Mouse (Mus musculus): ENCODE results near the gene Paqr9. TPM values are rescaled to one million over a fixed set of nuclear protein-coding genes. Genes with fewer than 3 reads are reported as not detected.

The Paqr9 gene
- polyA plus RNA-seq, 1 experiment = 0.30 TPM

- Histone ChIP-seq H3K27ac (ENCODE audit: insufficient read depth, low read length) (no peak overlapping the region), H3K4me1 (ENCODE audit: control insufficient read depth, insufficient read depth, low read length) (no peaks in the 10 kb centered on the region), H3K4me3 (ENCODE audit: low read depth, low read length) (no peak overlapping the region), H3K9ac (ENCODE audit: low read depth, poor library complexity, severe bottlenecking) (no peak overlapping the region), H3K27me3 (ENCODE audit: control insufficient read depth, insufficient read depth, low read length, poor library complexity, severe bottlenecking) (no peaks in the 10 kb centered on the region; the same call in 1 of the 2 replicates), H3K36me3 (ENCODE audit: control insufficient read depth, insufficient read depth, low read length, poor library complexity, severe bottlenecking) (no peaks in the 10 kb centered on the region), H3K9me3 (replicated peaks; ENCODE audit: control insufficient read depth, insufficient read depth, low read length, poor library complexity, severe bottlenecking) (no peaks in the 10 kb centered on the region)
- TF ChIP-seq CTCF (IDR thresholded peaks at IDR 0.05; ENCODE audit: low read depth, low read length) = no peak
- TF ChIP-seq POLR2A (IDR thresholded peaks at IDR 0.05; ENCODE audit: insufficient read depth, low read length) = no peak
- no peak for TF ChIP-seq EP300 (IDR thresholded peaks at IDR 0.05; ENCODE audit: insufficient read depth, low read depth, low read length)
Measured at GRCm38 (mm10) chr9:95527676-95528075, 31.8 kb upstream of the Paqr9 start.

DNA sequence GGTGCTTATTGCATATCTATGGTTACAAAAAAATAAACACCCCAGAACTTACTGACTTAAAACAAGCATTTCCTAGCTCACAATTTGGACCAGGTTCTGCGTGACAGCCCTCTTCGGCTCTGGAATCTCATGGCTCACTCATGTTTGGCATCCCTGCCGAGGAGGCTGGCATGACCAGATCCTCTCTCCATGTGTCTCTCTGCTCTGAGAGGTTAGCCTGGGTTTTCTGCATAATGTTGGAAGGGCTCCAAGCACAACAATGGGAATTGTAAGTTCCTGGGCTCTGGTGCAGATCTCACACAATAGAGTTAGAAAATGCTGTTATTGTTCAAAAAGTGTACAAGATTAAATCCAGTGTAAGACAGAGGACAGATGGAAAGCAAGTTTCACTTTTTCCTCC, 28.3 kb upstream of the Paqr9 start:
- H3K27me3 ChIP-seq (ENCODE audit: control insufficient read depth, insufficient read depth, low read length, poor library complexity, severe bottlenecking) = no peaks in the 10 kb centered on the region; the same call in 1 of the 2 replicates
- no peaks in the 10 kb centered on the region for H3K4me1 ChIP-seq (ENCODE audit: control insufficient read depth, insufficient read depth, low read length)
- TF ChIP-seq CTCF (IDR thresholded peaks at IDR 0.05; ENCODE audit: low read depth, low read length) (no peak), EP300 (IDR thresholded peaks at IDR 0.05; ENCODE audit: insufficient read depth, low read depth, low read length) (no peak), POLR2A (IDR thresholded peaks at IDR 0.05; ENCODE audit: insufficient read depth, low read length) (no peak)
- H3K4me3 ChIP-seq (ENCODE audit: low read depth, low read length) = no peak overlapping the region
- no peak overlapping the region for H3K27ac ChIP-seq (ENCODE audit: insufficient read depth, low read length)
- H3K36me3 ChIP-seq (ENCODE audit: control insufficient read depth, insufficient read depth, low read length, poor library complexity, severe bottlenecking) = no peaks in the 10 kb centered on the region
- H3K9ac ChIP-seq (ENCODE audit: low read depth, poor library complexity, severe bottlenecking) = no peak overlapping the region
- H3K9me3 ChIP-seq (replicated peaks; ENCODE audit: control insufficient read depth, insufficient read depth, low read length, poor library complexity, severe bottlenecking) = no peaks in the 10 kb centered on the region

DNA sequence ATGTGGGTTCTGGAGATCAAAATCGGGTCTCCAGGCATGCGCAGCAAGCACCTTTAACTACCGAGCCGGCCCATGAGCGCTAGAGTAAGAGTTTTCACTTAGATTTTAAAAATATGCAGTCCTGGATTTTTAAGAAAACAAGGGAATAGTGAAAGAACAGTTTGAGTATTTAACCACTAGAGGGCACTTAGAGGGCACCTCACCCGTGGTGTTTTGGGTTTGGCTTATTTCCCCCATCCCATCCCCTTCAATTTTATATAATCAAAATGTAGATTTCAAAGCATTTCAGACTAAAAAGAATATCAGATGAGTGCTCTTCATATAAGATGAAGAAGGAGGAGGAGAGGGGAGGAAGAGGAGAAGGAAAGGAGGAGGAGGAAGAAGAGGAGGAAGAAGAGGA, 25.6 kb upstream of the Paqr9 start:
- Histone ChIP-seq H3K36me3 (ENCODE audit: control insufficient read depth, insufficient read depth, low read length, poor library complexity, severe bottlenecking) (no peaks in the 10 kb centered on the region), H3K4me1 (ENCODE audit: control insufficient read depth, insufficient read depth, low read length) (no peaks in the 10 kb centered on the region), H3K27me3 (ENCODE audit: control insufficient read depth, insufficient read depth, low read length, poor library complexity, severe bottlenecking) (no peaks in the 10 kb centered on the region; the same call in 1 of the 2 replicates), H3K9me3 (replicated peaks; ENCODE audit: control insufficient read depth, insufficient read depth, low read length, poor library complexity, severe bottlenecking) (no peaks in the 10 kb centered on the region), H3K9ac (ENCODE audit: low read depth, poor library complexity, severe bottlenecking) (no peak overlapping the region), H3K4me3 (ENCODE audit: low read depth, low read length) (no peak overlapping the region), H3K27ac (ENCODE audit: insufficient read depth, low read length) (no peak overlapping the region)
- TF ChIP-seq EP300 (IDR thresholded peaks at IDR 0.05; ENCODE audit: insufficient read depth, low read depth, low read length) = no peak
- no peak for TF ChIP-seq CTCF (IDR thresholded peaks at IDR 0.05; ENCODE audit: low read depth, low read length)
- TF ChIP-seq POLR2A (IDR thresholded peaks at IDR 0.05; ENCODE audit: insufficient read depth, low read length) = no peak

DNA sequence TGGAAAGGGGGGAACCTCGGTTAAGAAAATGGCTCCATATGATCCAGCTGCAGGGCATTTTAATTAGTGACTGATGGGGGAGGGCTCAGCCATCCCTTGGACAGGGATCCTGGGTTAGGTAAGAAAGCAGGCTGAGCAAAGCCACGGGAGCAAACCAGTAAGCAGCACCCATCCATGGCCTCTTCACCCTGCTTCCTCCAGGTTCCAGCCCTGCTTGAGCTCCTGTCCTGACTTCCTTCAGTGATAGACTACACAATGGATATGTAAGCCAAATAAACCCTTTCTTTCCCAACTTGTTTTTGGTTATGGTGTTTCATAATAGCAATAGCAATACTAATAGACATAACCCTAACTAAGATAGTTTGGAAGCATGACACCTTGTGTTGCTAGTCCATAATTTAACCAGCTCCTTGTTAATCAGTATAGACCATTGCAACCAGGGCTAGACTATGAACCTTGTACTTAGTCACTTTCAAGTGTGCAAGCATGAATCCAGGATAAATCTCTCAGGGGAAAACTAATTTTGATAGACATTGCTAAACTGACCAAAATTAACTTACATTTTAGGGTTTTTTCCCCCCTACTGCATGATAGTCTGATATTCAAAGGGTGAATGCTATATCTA, 20.2 kb upstream of the Paqr9 start:
- no peak overlapping the region for H3K27ac ChIP-seq (ENCODE audit: insufficient read depth, low read length)
- no peak overlapping the region for H3K9ac ChIP-seq (ENCODE audit: low read depth, poor library complexity, severe bottlenecking)
- no peak overlapping the region for H3K4me3 ChIP-seq (ENCODE audit: low read depth, low read length)
- no peaks in the 10 kb centered on the region for H3K27me3 ChIP-seq (ENCODE audit: control insufficient read depth, insufficient read depth, low read length, poor library complexity, severe bottlenecking)
- no peaks in the 10 kb centered on the region for H3K4me1 ChIP-seq (ENCODE audit: control insufficient read depth, insufficient read depth, low read length)
- TF ChIP-seq POLR2A (IDR thresholded peaks at IDR 0.05; ENCODE audit: insufficient read depth, low read length) (no peak), EP300 (IDR thresholded peaks at IDR 0.05; ENCODE audit: insufficient read depth, low read depth, low read length) (no peak), CTCF (IDR thresholded peaks at IDR 0.05; ENCODE audit: low read depth, low read length) (no peak)
- no peaks in the 10 kb centered on the region for H3K36me3 ChIP-seq (ENCODE audit: control insufficient read depth, insufficient read depth, low read length, poor library complexity, severe bottlenecking)
- H3K9me3 ChIP-seq (replicated peaks; ENCODE audit: control insufficient read depth, insufficient read depth, low read length, poor library complexity, severe bottlenecking) = no peaks in the 10 kb centered on the region

DNA sequence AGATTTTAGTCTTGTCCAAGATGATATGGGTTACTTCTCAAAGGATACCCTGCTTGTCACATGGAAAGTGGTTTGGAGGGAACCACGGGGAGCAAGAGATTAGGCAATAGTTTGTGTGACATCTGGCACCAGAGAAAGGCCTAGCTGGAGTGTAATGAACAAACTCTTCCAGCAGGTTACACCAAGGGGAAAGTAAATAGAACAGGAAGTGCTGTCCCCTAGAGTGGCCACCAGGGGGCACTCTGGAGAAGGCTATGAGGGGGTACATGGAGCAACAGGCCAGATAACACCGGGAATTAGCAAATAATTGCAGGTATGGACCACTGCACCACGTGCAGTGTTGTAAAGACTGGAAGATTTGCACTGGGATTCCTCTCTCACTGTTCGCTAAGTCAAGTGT, 19.0 kb upstream of the Paqr9 start:
- H3K4me3 ChIP-seq (ENCODE audit: low read depth, low read length) = no peak overlapping the region
- no peak overlapping the region for H3K27ac ChIP-seq (ENCODE audit: insufficient read depth, low read length)
- no peaks in the 10 kb centered on the region for H3K27me3 ChIP-seq (ENCODE audit: control insufficient read depth, insufficient read depth, low read length, poor library complexity, severe bottlenecking)
- no peak overlapping the region for H3K9ac ChIP-seq (ENCODE audit: low read depth, poor library complexity, severe bottlenecking)
- no peaks in the 10 kb centered on the region for H3K36me3 ChIP-seq (ENCODE audit: control insufficient read depth, insufficient read depth, low read length, poor library complexity, severe bottlenecking)
- H3K9me3 ChIP-seq (replicated peaks; ENCODE audit: control insufficient read depth, insufficient read depth, low read length, poor library complexity, severe bottlenecking) = no peaks in the 10 kb centered on the region
- TF ChIP-seq POLR2A (IDR thresholded peaks at IDR 0.05; ENCODE audit: insufficient read depth, low read length) (no peak), CTCF (IDR thresholded peaks at IDR 0.05; ENCODE audit: low read depth, low read length) (peak; percentile 74)
- no peaks in the 10 kb centered on the region for H3K4me1 ChIP-seq (ENCODE audit: control insufficient read depth, insufficient read depth, low read length)

- Histone ChIP-seq H3K4me1 (ENCODE audit: control insufficient read depth, insufficient read depth, low read length) (no peaks in the 10 kb centered on the region), H3K4me3 (ENCODE audit: low read depth, low read length) (no peak overlapping the region), H3K9ac (ENCODE audit: low read depth, poor library complexity, severe bottlenecking) (no peak overlapping the region), H3K36me3 (ENCODE audit: control insufficient read depth, insufficient read depth, low read length, poor library complexity, severe bottlenecking) (no peaks in the 10 kb centered on the region), H3K9me3 (replicated peaks; ENCODE audit: control insufficient read depth, insufficient read depth, low read length, poor library complexity, severe bottlenecking) (no peaks in the 10 kb centered on the region), H3K27ac (ENCODE audit: insufficient read depth, low read length) (no peak overlapping the region), H3K27me3 (ENCODE audit: control insufficient read depth, insufficient read depth, low read length, poor library complexity, severe bottlenecking) (no peaks in the 10 kb centered on the region)
- TF ChIP-seq POLR2A (IDR thresholded peaks at IDR 0.05; ENCODE audit: insufficient read depth, low read length) (no peak), CTCF (IDR thresholded peaks at IDR 0.05; ENCODE audit: low read depth, low read length) (no peak), EP300 (IDR thresholded peaks at IDR 0.05; ENCODE audit: insufficient read depth, low read depth, low read length) (no peak)
Measured at GRCm38 (mm10) chr9:95541208-95541607, 18.2 kb upstream of the Paqr9 start.
